15 mouse cellular contexts compared by ENCODE assay signal in genomic region chr17:87185461-87186066, GRCm38 (mm10).
DNase-seq lines count a peak whose midpoint lies in the region; ATAC-seq and TF ChIP-seq lines count a peak whose summit lies in the region.
"Had no signal": no experiment of that assay in that cellular context is flagged by ENCODE, and none has a peak within 500 bp of the region (broad histone marks: within the 10 kb centered on the region; RNA-seq: fewer than 3 reads in every experiment).

No protein-coding gene starts in this region.

- TF ChIP-seq CTCF in forebrain, postnatal 0 days (IDR thresholded peaks at IDR 0.05; ENCODE audit: low read depth) = no peak

- no peak for DNase-seq in forebrain, postnatal 0 days
- DNase-seq in kidney, postnatal 10 days = no peak
- peak; percentile 24 for DNase-seq in brain, adult 2 months (ENCODE audit: low read depth, low spot score)
- DNase-seq in layer of hippocampus, postnatal 25 days (ENCODE audit: extremely low spot score in 1 of 2, low spot score in 1 of 2) = no peak
- DNase-seq: adrenal gland, postnatal 36 days; B cell, adult 2 months; gastrocnemius, postnatal 14 days; liver; lung, embryonic 14.5 days had no signal

- no peaks in the 10 kb centered on the region for H3K4me1 ChIP-seq in forebrain, postnatal 0 days (ENCODE audit: insufficient read depth)
- no peaks in the 10 kb centered on the region for H3K4me1 ChIP-seq in forebrain, embryonic 15.5 days
- H3K4me1 ChIP-seq in kidney, embryonic 14.5 days (ENCODE audit: control insufficient read depth, insufficient read depth, low read length) = peaks cover 16% of the 10 kb centered on the region; the same call in 1 of the 2 replicates
- H3K4me1 ChIP-seq in hindbrain, embryonic 13.5 days (replicated peaks) = peaks cover 22% of the 10 kb centered on the region
- no peaks in the 10 kb centered on the region; the same call in 1 of the 2 replicates for H3K4me1 ChIP-seq in intestine, embryonic 16.5 days (ENCODE audit: control insufficient read depth, insufficient read depth, low read length)

- H3K27ac ChIP-seq in forebrain, postnatal 0 days (ENCODE audit: low read depth, low read length) = no peak overlapping the region
- H3K27ac ChIP-seq in forebrain, embryonic 15.5 days (replicated peaks) = no peak overlapping the region
- no peak overlapping the region for H3K27ac ChIP-seq in kidney, embryonic 14.5 days (ENCODE audit: low read depth, low read length)
- H3K27ac ChIP-seq in hindbrain, embryonic 13.5 days = no peak overlapping the region
- H3K27ac ChIP-seq in intestine, embryonic 16.5 days (ENCODE audit: low read length) = no peak overlapping the region
- H3K27ac ChIP-seq: forebrain, embryonic 12.5 days had no signal

- H3K9ac ChIP-seq in forebrain, postnatal 0 days = no peak overlapping the region
- H3K9ac ChIP-seq in forebrain, embryonic 15.5 days (replicated peaks) = no peak overlapping the region
- H3K9ac ChIP-seq in kidney, embryonic 14.5 days (ENCODE audit: low read depth, low read length) = no peak overlapping the region
- 0 out of 2 replicates have a peak overlapping the region, but pooled peaks have one; percentile 29 for H3K9ac ChIP-seq in hindbrain, embryonic 13.5 days
- no peak overlapping the region for H3K9ac ChIP-seq in intestine, embryonic 16.5 days (ENCODE audit: low read depth, low read length)
- H3K9ac ChIP-seq: forebrain, embryonic 12.5 days; lung, embryonic 14.5 days had no signal

- no peaks in the 10 kb centered on the region for H3K9me3 ChIP-seq in forebrain, postnatal 0 days (ENCODE audit: low read length)
- H3K9me3 ChIP-seq in forebrain, embryonic 15.5 days = no peaks in the 10 kb centered on the region
- H3K9me3 ChIP-seq in kidney, embryonic 14.5 days (ENCODE audit: control insufficient read depth, low read length) = no peaks in the 10 kb centered on the region
- no peaks in the 10 kb centered on the region for H3K9me3 ChIP-seq in hindbrain, embryonic 13.5 days
- no peaks in the 10 kb centered on the region for H3K9me3 ChIP-seq in intestine, embryonic 16.5 days (ENCODE audit: control insufficient read depth, low read length)
- H3K9me3 ChIP-seq: forebrain, embryonic 12.5 days had no signal

- H3K4me2 ChIP-seq in forebrain, postnatal 0 days (ENCODE audit: low read depth) = no peak overlapping the region
- no peak overlapping the region for H3K4me2 ChIP-seq in forebrain, embryonic 15.5 days (replicated peaks)
- H3K4me2 ChIP-seq in kidney, embryonic 14.5 days (replicated peaks; ENCODE audit: low read depth, low read length) = no peak overlapping the region
- H3K4me2 ChIP-seq in hindbrain, embryonic 13.5 days = no peak overlapping the region
- no peak overlapping the region for H3K4me2 ChIP-seq in intestine, embryonic 16.5 days (ENCODE audit: low read depth, low read length)
- H3K4me2 ChIP-seq: forebrain, embryonic 12.5 days; lung, embryonic 14.5 days had no signal

- no peaks in the 10 kb centered on the region for H3K36me3 ChIP-seq in forebrain, postnatal 0 days (ENCODE audit: insufficient read depth)
- H3K36me3 ChIP-seq in forebrain, embryonic 15.5 days = no peaks in the 10 kb centered on the region
- H3K36me3 ChIP-seq in kidney, embryonic 14.5 days (ENCODE audit: control insufficient read depth, insufficient read depth, low read length) = no peaks in the 10 kb centered on the region
- H3K36me3 ChIP-seq in hindbrain, embryonic 13.5 days = no peaks in the 10 kb centered on the region
- no peaks in the 10 kb centered on the region for H3K36me3 ChIP-seq in intestine, embryonic 16.5 days (ENCODE audit: control insufficient read depth, insufficient read depth, low read length)
- H3K36me3 ChIP-seq: forebrain, embryonic 12.5 days had no signal

- peak; percentile 27; the same call in 1 of the 2 replicates for ATAC-seq in forebrain, postnatal 0 days
- no peak for ATAC-seq in forebrain, embryonic 15.5 days (replicated peaks)
- peak; percentile 44; the same call in 1 of the 2 replicates for ATAC-seq in kidney, embryonic 14.5 days (ENCODE audit: low FRiP score, low TSS enrichment)
- no peak for ATAC-seq in hindbrain, embryonic 13.5 days (ENCODE audit: low FRiP score)
- no peak for ATAC-seq in intestine, embryonic 16.5 days
- ATAC-seq: inflammation-experienced regulatory T-cells, adult 6 months had no signal

- H3K27me3 ChIP-seq in forebrain, postnatal 0 days (ENCODE audit: insufficient read depth, low read length) = no peaks in the 10 kb centered on the region
- no peaks in the 10 kb centered on the region for H3K27me3 ChIP-seq in forebrain, embryonic 15.5 days
- H3K27me3 ChIP-seq in kidney, embryonic 14.5 days (ENCODE audit: control insufficient read depth, insufficient read depth, low read length) = no peaks in the 10 kb centered on the region
- H3K27me3 ChIP-seq in hindbrain, embryonic 13.5 days = no peaks in the 10 kb centered on the region
- H3K27me3 ChIP-seq in intestine, embryonic 16.5 days (replicated peaks; ENCODE audit: control insufficient read depth, insufficient read depth, low read length) = no peaks in the 10 kb centered on the region
- H3K27me3 ChIP-seq: forebrain, embryonic 12.5 days had no signal

- no peak overlapping the region for H3K4me3 ChIP-seq in forebrain, postnatal 0 days (ENCODE audit: low read depth, low read length)
- no peak overlapping the region for H3K4me3 ChIP-seq in forebrain, embryonic 15.5 days
- H3K4me3 ChIP-seq in kidney, embryonic 14.5 days (ENCODE audit: low read length) = no peak overlapping the region
- no peak overlapping the region for H3K4me3 ChIP-seq in hindbrain, embryonic 13.5 days
- no peak overlapping the region for H3K4me3 ChIP-seq in intestine, embryonic 16.5 days (ENCODE audit: low read length)
- H3K4me3 ChIP-seq: forebrain, embryonic 12.5 days had no signal

- 33% methylated on average over 11 of the region's 11 CpGs for WGBS in forebrain, postnatal 0 days
- 28% methylated on average over 11 of the region's 11 CpGs for WGBS in forebrain, embryonic 15.5 days
- WGBS in kidney, embryonic 14.5 days = 35% methylated on average over 11 of the region's 11 CpGs
- 22% methylated on average over 11 of the region's 11 CpGs for WGBS in hindbrain, embryonic 13.5 days
- 52% methylated on average over 11 of the region's 11 CpGs for WGBS in intestine, embryonic 16.5 days

Comparison
In these comparisons a context has a peak if more than half of its experiments do, and no peak if none do; other contexts are left out.
1. ATAC-seq: peak in forebrain, postnatal 0 days (single experiment) and kidney, embryonic 14.5 days (single experiment); none in forebrain, embryonic 15.5 days (single experiment), hindbrain, embryonic 13.5 days (single experiment) and intestine, embryonic 16.5 days (single experiment).